Mouse (Mus musculus): Measurements from ENCODE around the gene Spint1. TPM values are rescaled to one million over a fixed set of nuclear protein-coding genes. Genes with fewer than 3 reads are reported as not detected.

Spint1 gene
- total and polyA plus RNA-seq, 3 experiments = not detected

DNA sequence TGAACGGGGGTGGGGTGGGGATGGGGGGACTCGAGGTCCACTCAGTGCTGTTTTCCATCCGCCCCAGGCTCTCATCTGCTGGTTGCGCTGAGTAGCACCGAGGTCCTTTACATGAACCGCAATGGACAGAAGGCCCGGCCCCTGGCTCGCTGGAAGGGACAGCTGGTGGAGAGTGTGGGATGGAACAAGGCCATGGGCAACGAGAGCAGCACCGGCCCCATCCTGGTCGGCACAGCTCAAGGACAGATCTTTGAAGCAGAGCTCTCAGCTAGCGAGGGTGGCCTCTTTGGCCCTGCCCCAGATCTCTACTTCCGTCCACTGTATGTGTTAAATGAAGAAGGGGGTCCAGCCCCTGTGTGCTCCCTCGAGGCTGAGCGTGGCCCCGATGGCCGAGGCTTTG is 55.7 kb downstream of the Spint1 start:
- Histone ChIP-seq H3K79me2 (replicated peaks; ENCODE audit: control insufficient read depth, extremely low read depth, insufficient read depth, poor library complexity, severe bottlenecking) (peaks cover 19% of the 10 kb centered on the region), H3K9ac (ENCODE audit: insufficient read depth, low read depth) (no peak overlapping the region), H3K9me3 (replicated peaks; ENCODE audit: low read length) (no peaks in the 10 kb centered on the region), H3K27ac (ENCODE audit: insufficient read depth, low read depth) (no peak overlapping the region), H3K4me2 (ENCODE audit: insufficient read depth, low read depth, poor library complexity, severe bottlenecking) (no peak overlapping the region), H3K4me1 (ENCODE audit: control insufficient read depth in 1 of 2, insufficient read depth in 2 of 2) (peaks cover 4 to 30% of the 10 kb centered on the region in 2 experiments; a peak in 3 of 4 replicates), H3K4me3 (replicated peaks in 1 of 3; ENCODE audit: low read depth in 2 of 3, low read length in 2 of 3, poor library complexity in 1 of 3) (no peak overlapping the region), H3K27me3 (replicated peaks) (no peaks in the 10 kb centered on the region), H3K36me3 (replicated peaks in 1 of 2; ENCODE audit: control insufficient read depth in 1 of 2, insufficient read depth in 1 of 2, low read length in 1 of 2) (peaks cover 60 to 76% of the 10 kb centered on the region in 2 experiments)
- TF ChIP-seq EP300 (IDR thresholded peaks at IDR 0.05; ENCODE audit: low read length) (no peak), MAZ (IDR thresholded peaks at IDR 0.05; ENCODE audit: low read depth, low read length) (no peak), SIN3A (IDR thresholded peaks at IDR 0.05; ENCODE audit: low read length) (no peak), POLR2A (IDR thresholded peaks at IDR 0.05; ENCODE audit: low read depth, low read length) (no peak), CTCF (conservative IDR thresholded peaks at IDR 0.05 in 1 of 2, IDR thresholded peaks at IDR 0.05 in 1 of 2; ENCODE audit: low read depth in 2 of 2, low read length in 2 of 2) (no peak), IRF4 (IDR thresholded peaks at IDR 0.05; ENCODE audit: low read depth, low read length) (no peak), MYC (IDR thresholded peaks at IDR 0.05; ENCODE audit: low read depth, low read length) (no peak), CHD2 (IDR thresholded peaks at IDR 0.05; ENCODE audit: low read length) (no peak), HCFC1 (IDR thresholded peaks at IDR 0.05; ENCODE audit: low read depth, low read length) (no peak), POLR2AphosphoS2 (IDR thresholded peaks at IDR 0.05; ENCODE audit: low read depth, low read length) (no peak)
- in situ Hi-C loops (cut with MboI; ENCODE audit: low pct_ligation_motif_present, low pct_unique_long_range_greater_than_20kb, low sequenced_read_pairs) (no loop called here), dilution Hi-C loops (cut with MboI; ENCODE audit: extremely low pct_ligation_motif_present, extremely low pct_unique_long_range_greater_than_20kb, low sequenced_read_pairs) (no loop called here)
- DNase-seq (ENCODE audit: extremely low read depth) = no peak

DNA sequence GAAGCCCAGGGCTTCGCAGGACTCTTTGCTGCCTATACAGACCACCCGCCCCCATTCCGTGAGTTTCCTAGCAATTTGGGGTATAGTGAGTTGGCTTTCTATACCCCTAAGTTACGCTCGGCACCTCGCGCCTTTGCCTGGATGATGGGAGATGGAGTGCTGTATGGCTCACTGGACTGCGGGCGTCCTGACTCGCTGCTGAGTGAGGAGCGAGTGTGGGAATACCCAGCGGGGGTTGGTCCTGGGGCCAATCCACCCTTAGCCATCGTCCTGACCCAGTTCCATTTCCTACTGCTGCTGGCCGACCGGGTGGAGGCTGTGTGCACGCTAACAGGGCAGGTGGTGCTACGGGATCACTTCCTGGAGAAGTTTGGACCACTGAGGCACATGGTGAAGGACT is 56.1 kb downstream of the Spint1 start:
- peaks cover 62 to 81% of the 10 kb centered on the region in 2 experiments for H3K36me3 ChIP-seq (replicated peaks in 1 of 2; ENCODE audit: control insufficient read depth in 1 of 2, insufficient read depth in 1 of 2, low read length in 1 of 2)
- dilution Hi-C loops (cut with MboI; ENCODE audit: extremely low pct_ligation_motif_present, extremely low pct_unique_long_range_greater_than_20kb, low sequenced_read_pairs) = no loop called here
- H3K4me1 ChIP-seq (ENCODE audit: control insufficient read depth in 1 of 2, insufficient read depth in 2 of 2) = peaks cover 4 to 28% of the 10 kb centered on the region in 2 experiments; a peak in 3 of 4 replicates
- H3K79me2 ChIP-seq (replicated peaks; ENCODE audit: control insufficient read depth, extremely low read depth, insufficient read depth, poor library complexity, severe bottlenecking) = peaks cover 19% of the 10 kb centered on the region
- no peaks in the 10 kb centered on the region for H3K9me3 ChIP-seq (replicated peaks; ENCODE audit: low read length)
- no peak overlapping the region for H3K27ac ChIP-seq (ENCODE audit: insufficient read depth, low read depth)
- no peak for TF ChIP-seq PAX5 (IDR thresholded peaks at IDR 0.05; ENCODE audit: low read length)
- TF ChIP-seq MAZ (IDR thresholded peaks at IDR 0.05; ENCODE audit: low read depth, low read length) = no peak
- TF ChIP-seq KAT2A (IDR thresholded peaks at IDR 0.05; ENCODE audit: insufficient replicate concordance, low read length) = no peak
- no peak for TF ChIP-seq TCF12 (IDR thresholded peaks at IDR 0.05; ENCODE audit: low read depth, low read length)
- TF ChIP-seq CTCF (conservative IDR thresholded peaks at IDR 0.05 in 1 of 2, IDR thresholded peaks at IDR 0.05 in 1 of 2; ENCODE audit: low read depth in 2 of 2, low read length in 2 of 2) = no peak
- TF ChIP-seq RCOR1 (conservative IDR thresholded peaks at IDR 0.05; ENCODE audit: low read depth, low read length) = no peak
- TF ChIP-seq ELF1 (IDR thresholded peaks at IDR 0.05; ENCODE audit: low read depth, low read length) = no peak
- no peak for TF ChIP-seq USF2 (conservative IDR thresholded peaks at IDR 0.05; ENCODE audit: low read depth, low read length)
- no peak for TF ChIP-seq MYC (IDR thresholded peaks at IDR 0.05; ENCODE audit: low read depth, low read length)
- TF ChIP-seq MXI1 (IDR thresholded peaks at IDR 0.05; ENCODE audit: low read depth, low read length) = no peak
- no peak for TF ChIP-seq MEF2A (IDR thresholded peaks at IDR 0.05; ENCODE audit: borderline replicate concordance, low read depth, low read length)
- no peak for TF ChIP-seq TBP (conservative IDR thresholded peaks at IDR 0.05; ENCODE audit: low read depth, low read length)
- no peak for TF ChIP-seq POLR2AphosphoS2 (IDR thresholded peaks at IDR 0.05; ENCODE audit: low read depth, low read length)
- no peak for TF ChIP-seq HCFC1 (IDR thresholded peaks at IDR 0.05; ENCODE audit: low read depth, low read length)
- TF ChIP-seq SIN3A (IDR thresholded peaks at IDR 0.05; ENCODE audit: low read length) = no peak
- no peak for DNase-seq (ENCODE audit: extremely low read depth)
- no peak overlapping the region for H3K4me3 ChIP-seq (replicated peaks in 1 of 3; ENCODE audit: low read depth in 2 of 3, low read length in 2 of 3, poor library complexity in 1 of 3)
- no peak overlapping the region for H3K9ac ChIP-seq (ENCODE audit: insufficient read depth, low read depth)
- no peaks in the 10 kb centered on the region for H3K27me3 ChIP-seq (replicated peaks)
- no peak overlapping the region for H3K4me2 ChIP-seq (ENCODE audit: insufficient read depth, low read depth, poor library complexity, severe bottlenecking)
- in situ Hi-C loops (cut with MboI; ENCODE audit: low pct_ligation_motif_present, low pct_unique_long_range_greater_than_20kb, low sequenced_read_pairs) = no loop called here

All from CH12.LX (cell line).